Mouse (Mus musculus) hindbrain, embryonic 12.5 days (tissue): ENCODE results near the gene Man1c1. TPM values are rescaled to one million over a fixed set of nuclear protein-coding genes. Genes with fewer than 3 reads are reported as not detected.

Experiments
- ATAC-seq: fragments of 200-750 bp; cut with Nextera tagmentation; 2 replicates; pipeline ENCODE4 v1.8.0; 2017; ENCODE audit warnings: moderate TSS enrichment; ENCODE audit not compliant: low FRiP score
- H3K27ac ChIP-seq: fragments of 300-500 bp; sonication (generic); 2 replicates; pipeline ENCODE4 v1.5.1; 2016; ENCODE audit warnings: mild to moderate bottlenecking
- H3K27me3 ChIP-seq: fragments of 300-500 bp; sonication (generic); 2 replicates; pipeline ENCODE4 v1.6.1; 2016; ENCODE audit warnings: mild to moderate bottlenecking
- H3K36me3 ChIP-seq: fragments of 300-500 bp; sonication (generic); 2 replicates; pipeline ENCODE4 v1.6.1; 2016; ENCODE audit warnings: mild to moderate bottlenecking
- H3K4me1 ChIP-seq: fragments of 300-500 bp; sonication (generic); 2 replicates; pipeline ENCODE4 v1.6.1; 2016
- H3K4me2 ChIP-seq: fragments of 300-500 bp; sonication (generic); replicated peaks from 2 replicates; pipeline ENCODE4 v1.6.1; 2016; ENCODE audit warnings: mild to moderate bottlenecking
- H3K4me3 ChIP-seq: fragments of 300-500 bp; sonication (generic); 2 replicates; pipeline ENCODE4 v1.5.1; 2016; ENCODE audit warnings: mild to moderate bottlenecking
- H3K9ac ChIP-seq: fragments of 300-500 bp; sonication (generic); 2 replicates; pipeline ENCODE4 v1.6.1; 2016; ENCODE audit warnings: mild to moderate bottlenecking, moderate library complexity
- H3K9me3 ChIP-seq: fragments of 300-500 bp; sonication (generic); replicated peaks from 2 replicates; pipeline ENCODE4 v1.6.1; 2016; ENCODE audit warnings: mild to moderate bottlenecking
- WGBS: fragments of 180-500 bp; shearing (Covaris S2); methylation state at CpG from one replicate; pipeline ENCODE4 v1.1.7; 2016; 5-methylcytosine and 5-hydroxymethylcytosine counted together
- polyA plus RNA-seq: library from polyadenylated mRNA; unstranded; fragments of >200 nt; fragmentation: Nextera tagmentation; extraction: Ambion mirVana; gene quantifications from 2 replicates; pipeline ENCODE4 v1.2.1, GENCODE M21; 2016

Man1c1 gene
- polyA plus RNA-seq, 1 experiment from 2014 or later = 6.4 TPM

DNA sequence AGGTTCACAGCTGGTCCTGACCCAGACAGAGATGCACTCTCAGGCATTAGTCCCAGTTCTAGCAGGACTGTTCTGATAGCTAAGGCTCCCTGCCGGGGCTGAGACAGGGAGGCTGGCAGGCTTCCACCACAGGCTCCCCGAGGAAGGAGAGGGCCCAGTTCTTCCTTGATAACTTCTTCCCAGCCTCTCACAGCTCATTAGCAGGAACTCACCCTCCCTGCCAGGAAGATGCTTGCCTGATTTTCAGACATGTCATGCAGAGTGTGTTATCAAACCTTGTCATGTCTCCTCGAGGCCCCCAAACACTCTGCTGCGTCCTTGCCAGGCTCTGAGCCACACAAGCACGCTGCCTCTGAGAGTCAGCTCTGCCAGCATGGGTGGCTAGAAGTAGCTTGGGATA is 98.0 kb downstream of the Man1c1 start:
- no peak overlapping the region for H3K4me2 ChIP-seq
- peaks cover 30% of the 10 kb centered on the region for H3K4me1 ChIP-seq
- H3K27me3 ChIP-seq = no peaks in the 10 kb centered on the region; the same call in 1 of the 2 replicates
- H3K36me3 ChIP-seq = no peaks in the 10 kb centered on the region
- H3K4me3 ChIP-seq = no peak overlapping the region
- 0 out of 2 replicates have a peak, but pooled peaks cover 3% of the 10 kb centered on the region for H3K9me3 ChIP-seq
- WGBS = 54% methylated on average over 5 of the region's 5 CpGs
- H3K27ac ChIP-seq = no peak overlapping the region
- no peak for ATAC-seq
- H3K9ac ChIP-seq = no peak overlapping the region

DNA sequence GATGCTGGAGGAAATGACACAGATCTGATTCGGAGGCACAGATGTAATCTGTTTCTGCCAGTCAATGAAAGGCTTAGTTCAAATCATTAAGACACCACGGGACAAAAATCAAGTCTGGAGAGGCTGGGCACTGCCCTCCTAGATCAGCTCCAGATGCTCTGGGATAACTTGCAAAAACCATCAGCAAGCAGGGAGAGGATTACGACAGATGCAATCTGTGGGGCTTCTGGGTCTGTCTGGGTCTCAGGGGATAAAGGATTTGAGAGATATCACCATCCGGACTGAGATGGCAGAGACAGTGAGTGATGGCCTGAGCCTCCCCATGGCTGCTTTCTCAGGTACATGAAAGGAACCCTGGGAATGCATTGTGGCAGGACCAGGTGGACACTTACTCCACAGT is 99.6 kb downstream of the Man1c1 start:
- H3K27me3 ChIP-seq = no peaks in the 10 kb centered on the region; the same call in 1 of the 2 replicates
- no peak overlapping the region for H3K4me3 ChIP-seq
- H3K4me1 ChIP-seq = peaks cover 32% of the 10 kb centered on the region
- no peaks in the 10 kb centered on the region for H3K36me3 ChIP-seq
- H3K9me3 ChIP-seq = no peaks in the 10 kb centered on the region
- 56% methylated on average over 4 of the region's 4 CpGs for WGBS
- H3K4me2 ChIP-seq = no peak overlapping the region
- no peak for ATAC-seq
- no peak overlapping the region for H3K27ac ChIP-seq
- no peak overlapping the region for H3K9ac ChIP-seq

DNA sequence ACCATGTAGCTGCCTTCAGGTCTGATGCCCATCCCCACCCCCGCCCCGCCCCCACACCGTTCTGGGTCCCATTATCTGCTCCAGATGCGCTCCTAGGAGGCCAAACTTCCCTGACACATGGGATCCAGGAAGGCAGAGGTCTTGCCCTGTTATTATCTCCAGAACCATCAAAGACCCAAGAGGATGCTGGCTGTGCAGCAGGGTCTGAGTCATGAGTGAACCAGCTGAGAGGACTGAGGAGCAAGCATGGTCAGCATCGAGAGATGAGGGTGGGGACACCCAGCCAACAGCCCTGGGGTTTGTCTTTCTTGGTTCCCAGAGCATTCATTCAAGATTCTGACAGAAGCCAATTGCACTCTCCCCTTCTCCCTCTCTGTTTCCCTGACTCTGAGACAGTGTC is 100.5 kb downstream of the Man1c1 start:
- no peaks in the 10 kb centered on the region; the same call in 1 of the 2 replicates for H3K27me3 ChIP-seq
- no peaks in the 10 kb centered on the region for H3K9me3 ChIP-seq
- H3K4me1 ChIP-seq = peaks cover 34% of the 10 kb centered on the region
- no peak overlapping the region for H3K4me2 ChIP-seq
- H3K4me3 ChIP-seq = no peak overlapping the region
- H3K27ac ChIP-seq = 0 out of 2 replicates have a peak overlapping the region, but pooled peaks have one; percentile 17
- H3K9ac ChIP-seq = no peak overlapping the region
- WGBS = 59% methylated on average over 5 of the region's 5 CpGs
- ATAC-seq = no peak
- no peaks in the 10 kb centered on the region for H3K36me3 ChIP-seq

DNA sequence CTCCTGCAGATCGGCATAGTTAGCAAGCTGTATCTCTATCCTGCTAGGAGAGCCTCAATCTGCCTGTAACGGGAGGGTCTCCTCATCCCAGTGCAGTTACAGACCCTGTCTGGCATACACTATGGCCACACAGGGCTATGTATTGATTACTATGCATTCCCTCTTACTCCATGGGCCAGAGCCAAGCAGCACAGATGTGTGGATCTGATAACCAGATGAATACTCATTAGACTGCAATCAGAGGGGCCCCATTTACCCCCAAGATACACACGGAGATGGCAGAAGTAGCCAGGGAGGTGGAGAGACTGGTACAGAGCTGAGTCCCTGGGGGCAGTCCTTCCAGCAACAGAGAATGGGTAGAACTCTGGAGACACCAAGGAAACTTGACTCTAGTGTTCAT is 101.5 kb downstream of the Man1c1 start:
- Histone ChIP-seq H3K27me3 (no peaks in the 10 kb centered on the region; the same call in 1 of the 2 replicates), H3K9me3 (no peaks in the 10 kb centered on the region), H3K4me2 (no peak overlapping the region), H3K36me3 (no peaks in the 10 kb centered on the region), H3K4me1 (peaks cover 34% of the 10 kb centered on the region), H3K4me3 (no peak overlapping the region), H3K9ac (no peak overlapping the region), H3K27ac (no peak overlapping the region)
- WGBS = 76% methylated on average over 3 of the region's 3 CpGs
- ATAC-seq = no peak

DNA sequence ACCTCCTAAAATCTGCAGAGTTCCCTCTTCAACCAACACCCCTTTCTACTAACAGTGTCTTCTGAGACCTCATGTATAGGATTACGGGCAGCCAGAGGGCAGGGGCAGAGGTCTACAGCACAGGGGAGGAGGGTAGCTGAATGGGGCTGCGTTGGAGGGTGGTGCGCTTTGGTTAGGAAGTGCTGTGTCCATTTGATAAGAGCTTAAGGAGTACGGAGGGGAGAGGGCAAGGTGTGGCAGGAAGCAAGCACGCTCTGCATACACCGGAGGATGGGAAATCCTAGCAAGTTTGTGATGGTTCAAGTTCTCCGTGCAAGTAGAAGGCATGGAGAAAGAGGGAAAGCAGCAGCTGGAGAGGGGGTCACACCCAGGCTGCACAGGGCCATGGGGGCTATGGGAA is 102.1 kb downstream of the Man1c1 start:
- no peaks in the 10 kb centered on the region; the same call in 1 of the 2 replicates for H3K27me3 ChIP-seq
- WGBS = 77% methylated on average over 7 of the region's 7 CpGs
- no peak overlapping the region for H3K9ac ChIP-seq
- no peak for ATAC-seq
- H3K4me1 ChIP-seq = peaks cover 34% of the 10 kb centered on the region
- no peak overlapping the region for H3K4me3 ChIP-seq
- H3K4me2 ChIP-seq = no peak overlapping the region
- no peak overlapping the region for H3K27ac ChIP-seq
- no peaks in the 10 kb centered on the region for H3K36me3 ChIP-seq
- no peaks in the 10 kb centered on the region for H3K9me3 ChIP-seq

DNA sequence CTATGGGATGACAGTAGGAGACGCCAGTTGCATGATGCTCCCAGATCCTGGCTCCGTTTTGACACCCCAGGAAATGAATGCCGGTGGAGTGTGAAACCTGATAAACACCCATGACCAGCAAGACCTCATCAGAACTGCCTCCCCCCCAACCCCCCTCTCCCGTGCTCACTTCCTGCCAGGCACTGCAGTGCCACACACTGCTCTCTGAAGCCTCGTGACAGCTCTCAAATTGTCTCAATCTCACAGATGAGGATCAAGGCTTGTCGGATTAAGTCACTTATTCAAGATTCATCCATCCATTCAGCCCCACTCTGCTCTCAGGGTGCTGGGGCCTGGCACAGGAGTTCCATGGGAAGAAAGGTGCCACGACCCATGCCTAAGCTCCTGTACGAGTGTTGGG is 102.7 kb downstream of the Man1c1 start:
- Histone ChIP-seq H3K9me3 (no peaks in the 10 kb centered on the region), H3K4me3 (no peak overlapping the region), H3K9ac (no peak overlapping the region), H3K36me3 (no peaks in the 10 kb centered on the region), H3K27ac (no peak overlapping the region), H3K4me2 (no peak overlapping the region), H3K4me1 (peaks cover 34% of the 10 kb centered on the region), H3K27me3 (no peaks in the 10 kb centered on the region; the same call in 1 of the 2 replicates)
- no peak for ATAC-seq
- 46% methylated on average over 8 of the region's 8 CpGs for WGBS

DNA sequence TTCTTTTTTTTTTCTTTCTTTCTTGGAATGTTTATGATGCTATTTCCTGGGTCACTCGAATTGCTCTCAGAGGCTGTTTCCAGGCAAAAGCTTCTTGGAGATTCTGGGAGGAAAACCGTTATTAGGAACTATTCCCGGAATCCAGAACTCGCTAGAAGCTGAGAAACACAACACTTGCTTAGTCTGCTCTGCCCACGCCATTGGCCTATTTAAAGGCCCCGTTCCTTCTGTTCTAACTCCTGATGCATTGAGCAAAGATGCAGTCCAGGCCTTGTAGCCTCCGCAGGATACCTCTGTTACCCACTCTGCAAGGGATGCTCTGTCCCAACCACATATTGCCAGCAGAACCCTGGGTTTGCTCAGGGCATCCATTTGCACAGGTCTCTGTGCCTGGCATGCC is 103.3 kb downstream of the Man1c1 start:
- H3K9me3 ChIP-seq = no peaks in the 10 kb centered on the region
- H3K27ac ChIP-seq = no peak overlapping the region
- no peaks in the 10 kb centered on the region; the same call in 1 of the 2 replicates for H3K27me3 ChIP-seq
- peaks cover 32% of the 10 kb centered on the region for H3K4me1 ChIP-seq
- H3K9ac ChIP-seq = no peak overlapping the region
- ATAC-seq = no peak
- no peak overlapping the region for H3K4me2 ChIP-seq
- H3K4me3 ChIP-seq = no peak overlapping the region
- no peaks in the 10 kb centered on the region for H3K36me3 ChIP-seq
- WGBS = 77% methylated on average over 7 of the region's 7 CpGs

DNA sequence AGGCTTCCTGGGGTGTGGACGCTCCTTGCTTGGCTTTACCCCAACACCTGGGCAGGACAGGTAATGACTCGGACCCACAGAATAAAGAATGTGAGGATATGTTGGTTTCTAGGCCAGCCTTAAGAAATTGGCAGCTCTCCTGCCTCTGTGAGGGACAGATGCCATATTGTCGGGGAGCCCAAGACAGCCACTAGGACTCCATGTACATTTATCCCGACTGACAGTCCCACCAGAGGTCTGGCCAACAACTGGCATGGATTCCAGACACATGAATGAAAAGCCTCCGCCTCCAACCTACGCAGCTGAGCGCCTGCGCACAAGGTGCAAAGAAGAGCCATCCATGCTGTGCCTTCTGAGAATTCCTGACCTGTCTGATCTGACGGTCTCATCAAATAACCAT is 104.0 kb downstream of the Man1c1 start:
- H3K4me3 ChIP-seq = no peak overlapping the region
- no peaks in the 10 kb centered on the region for H3K36me3 ChIP-seq
- no peaks in the 10 kb centered on the region for H3K9me3 ChIP-seq
- ATAC-seq = no peak
- 0 out of 2 replicates have a peak overlapping the region, but pooled peaks have one; percentile 25 for H3K27ac ChIP-seq
- no peak overlapping the region for H3K4me2 ChIP-seq
- peaks cover 31% of the 10 kb centered on the region for H3K4me1 ChIP-seq
- WGBS = 88% methylated on average over 9 of the region's 9 CpGs
- no peak overlapping the region for H3K9ac ChIP-seq
- H3K27me3 ChIP-seq = no peaks in the 10 kb centered on the region; the same call in 1 of the 2 replicates

DNA sequence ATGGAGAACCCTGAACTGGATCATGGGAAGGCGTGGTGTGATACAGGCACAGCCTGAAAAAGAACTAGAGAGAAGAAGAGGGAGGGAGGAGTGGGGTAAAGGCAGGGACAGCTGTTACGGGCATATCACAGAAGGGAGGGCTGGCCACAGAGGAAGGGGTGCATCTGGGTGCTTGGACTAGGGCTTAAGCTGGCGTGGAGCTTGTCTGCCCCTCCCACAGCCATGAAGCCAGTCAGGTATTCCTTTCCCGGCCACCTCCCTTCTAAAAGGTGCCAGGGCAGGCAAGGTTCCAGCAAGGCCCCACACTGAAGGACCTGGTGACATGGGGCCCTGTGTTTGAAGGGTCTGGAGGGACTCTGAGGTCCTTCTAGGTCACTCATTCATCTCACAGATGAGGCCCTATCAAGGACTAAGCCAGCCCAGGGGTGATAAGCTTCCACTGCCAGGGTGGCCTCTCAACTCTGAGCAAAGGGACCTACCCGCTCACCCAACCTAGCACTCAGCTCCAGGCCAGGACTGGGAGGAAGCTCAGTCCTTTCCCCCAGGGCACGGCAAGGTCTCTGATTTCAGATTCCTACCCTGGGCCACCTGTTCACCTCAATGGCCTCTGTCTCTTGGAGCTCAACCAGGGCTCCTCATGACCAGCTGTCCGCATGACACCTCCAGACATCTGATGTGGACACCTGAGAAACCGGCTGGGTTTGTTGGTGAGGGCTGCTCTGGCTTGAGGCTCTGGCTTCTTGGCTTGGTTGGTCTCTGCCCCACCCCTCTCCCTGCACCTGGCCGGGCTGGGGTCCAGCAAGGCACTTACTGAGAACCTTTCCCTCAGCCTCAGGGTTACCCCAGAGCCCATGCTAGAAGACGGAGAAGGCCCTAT is 107.0 kb downstream of the Man1c1 start:
- H3K4me2 ChIP-seq = no peak overlapping the region
- H3K27me3 ChIP-seq = no peaks in the 10 kb centered on the region
- H3K9me3 ChIP-seq = no peaks in the 10 kb centered on the region
- 82% methylated on average over 10 of the region's 10 CpGs for WGBS
- no peaks in the 10 kb centered on the region for H3K36me3 ChIP-seq
- H3K4me1 ChIP-seq = peaks cover 13% of the 10 kb centered on the region
- ATAC-seq = no peak
- H3K9ac ChIP-seq = no peak overlapping the region
- no peak overlapping the region for H3K4me3 ChIP-seq
- H3K27ac ChIP-seq = no peak overlapping the region

DNA sequence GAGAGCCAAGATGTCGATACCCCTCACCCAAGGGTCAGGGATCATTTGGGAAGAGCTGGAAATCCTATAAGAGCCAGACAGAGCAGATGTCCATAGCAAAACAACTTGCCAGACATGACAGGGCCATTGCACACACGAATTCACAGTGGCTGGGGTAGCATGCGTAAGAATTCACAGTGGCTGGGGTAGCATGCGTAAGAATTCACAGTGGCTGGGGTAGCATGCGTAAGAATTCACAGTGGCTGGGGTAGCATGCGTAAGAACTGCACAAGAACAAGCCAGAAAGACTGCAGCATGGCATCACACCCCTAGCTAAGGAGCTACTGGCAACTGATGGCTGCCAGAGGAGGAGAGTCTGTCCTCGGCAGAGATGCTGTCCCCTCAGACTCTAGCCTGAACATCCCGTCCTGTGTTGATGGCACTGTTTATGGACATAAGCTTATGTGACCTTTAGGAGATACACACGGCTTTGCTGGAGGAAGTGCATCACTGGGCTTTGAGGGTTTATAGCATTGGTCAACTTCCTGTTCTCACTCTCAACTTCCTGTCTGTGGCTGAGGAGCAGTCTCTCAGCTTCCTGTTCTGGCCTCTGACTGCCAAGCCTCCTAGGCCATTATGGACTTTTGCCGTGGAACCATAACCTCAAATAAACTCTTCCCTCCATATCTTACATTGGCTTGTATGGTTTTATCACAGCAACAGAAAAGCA is 109.2 kb downstream of the Man1c1 start:
- no peak overlapping the region for H3K27ac ChIP-seq
- H3K4me2 ChIP-seq = no peak overlapping the region
- H3K9me3 ChIP-seq = no peaks in the 10 kb centered on the region
- H3K36me3 ChIP-seq = no peaks in the 10 kb centered on the region
- H3K9ac ChIP-seq = no peak overlapping the region
- no peak for ATAC-seq
- H3K4me3 ChIP-seq = no peak overlapping the region
- H3K4me1 ChIP-seq = peaks cover 9% of the 10 kb centered on the region
- whole genome bisulfite sequencing = 87% methylated on average over 10 of the region's 10 CpGs
- no peaks in the 10 kb centered on the region for H3K27me3 ChIP-seq

DNA sequence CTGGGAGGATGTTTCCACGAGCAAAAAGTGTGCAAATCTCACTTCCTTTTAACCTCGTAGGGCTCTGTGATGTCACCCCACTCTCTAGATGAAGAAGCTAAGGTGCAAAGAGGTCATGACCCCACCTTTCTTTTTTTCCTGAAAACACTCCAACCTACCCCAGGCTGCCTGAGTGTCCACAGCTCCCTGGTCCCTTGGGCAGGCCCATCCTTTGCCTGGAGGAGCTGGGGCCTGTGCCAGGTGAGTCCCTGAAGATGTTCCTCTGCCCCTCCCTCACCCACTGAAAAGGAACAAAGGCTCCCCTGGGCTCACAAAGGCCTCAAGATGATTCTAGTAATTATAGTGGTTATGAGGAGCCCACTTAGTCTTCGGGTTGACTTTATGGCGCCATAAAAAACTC is 111.6 kb downstream of the Man1c1 start:
- Histone ChIP-seq H3K9ac (no peak overlapping the region), H3K4me2 (no peak overlapping the region), H3K4me3 (no peak overlapping the region), H3K27ac (no peak overlapping the region), H3K9me3 (no peaks in the 10 kb centered on the region), H3K36me3 (no peaks in the 10 kb centered on the region), H3K27me3 (no peaks in the 10 kb centered on the region), H3K4me1 (peaks cover 8% of the 10 kb centered on the region)
- WGBS = 77% methylated on average over 4 of the region's 4 CpGs
- no peak for ATAC-seq

DNA sequence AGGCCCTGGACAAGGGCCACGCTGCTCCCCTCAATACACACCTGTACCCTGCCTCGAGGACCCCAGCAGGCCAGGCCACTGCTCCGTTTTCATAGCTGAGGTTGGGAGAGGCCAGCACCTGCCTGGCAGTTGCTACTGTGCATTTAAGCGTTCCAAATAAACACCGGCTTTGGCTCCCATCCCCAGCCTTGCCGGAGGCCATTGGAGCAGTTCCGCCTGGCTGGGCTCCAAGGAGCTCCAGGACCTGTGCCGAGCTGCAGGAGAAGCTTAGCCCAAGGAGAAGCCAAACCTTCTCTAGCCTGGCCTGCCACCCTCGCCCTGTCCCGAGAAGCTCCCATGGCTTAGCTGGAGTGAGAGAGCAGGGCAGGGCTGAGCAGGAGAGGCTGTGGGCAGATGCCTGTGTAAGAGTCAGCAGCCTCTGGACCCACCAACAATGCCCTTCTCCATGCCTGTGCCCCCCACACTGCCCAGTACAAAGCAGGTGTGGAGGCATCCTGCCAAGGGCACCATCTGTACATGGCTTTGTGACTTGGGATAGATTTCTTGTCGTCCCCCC is 112.5 kb downstream of the Man1c1 start:
- WGBS = 67% methylated on average over 11 of the region's 11 CpGs

More for the DNA sequence above, 112.5 kb downstream of the Man1c1 start:
- H3K27me3 ChIP-seq = no peaks in the 10 kb centered on the region
- ATAC-seq = 0 out of 2 replicates have a peak, but pooled peaks have one; percentile 43
- H3K4me2 ChIP-seq = no peak overlapping the region
- peaks cover 8% of the 10 kb centered on the region for H3K4me1 ChIP-seq
- H3K27ac ChIP-seq = 0 out of 2 replicates have a peak overlapping the region, but pooled peaks have one; percentile 26
- H3K9me3 ChIP-seq = no peaks in the 10 kb centered on the region
- no peaks in the 10 kb centered on the region for H3K36me3 ChIP-seq
- no peak overlapping the region for H3K9ac ChIP-seq
- H3K4me3 ChIP-seq = no peak overlapping the region
